Mouse (Mus musculus): ENCODE results near the gene Ehd1. TPM values are rescaled to one million over a fixed set of nuclear protein-coding genes. Genes with fewer than 3 reads are reported as not detected.

The Ehd1 gene
- polyA plus RNA-seq, 1 experiment from 2014 or later = 63.8 TPM

DNA sequence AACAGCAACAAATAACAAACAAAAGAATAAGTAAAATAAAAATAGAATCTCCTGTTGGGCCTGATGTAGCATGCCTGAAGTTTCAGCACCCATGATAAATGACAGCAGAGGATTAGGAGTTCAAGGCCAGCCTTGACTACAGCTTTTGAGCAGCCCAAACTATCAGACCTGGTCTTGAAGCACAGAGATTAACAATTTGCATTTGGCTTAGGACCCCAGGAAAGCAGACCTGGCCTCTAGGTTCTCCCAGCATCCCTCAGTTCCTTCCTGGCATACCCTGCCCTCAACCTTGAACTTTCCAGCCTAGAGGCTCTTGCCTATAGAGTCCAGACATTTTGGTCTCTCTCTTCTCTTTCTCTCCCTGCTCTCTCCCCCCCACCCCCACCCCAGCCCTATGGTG is 37.8 kb upstream of the Ehd1 start:
- H3K4me3 ChIP-seq (ENCODE audit: low read depth, low read length) = no peak overlapping the region
- no peak overlapping the region for H3K4me2 ChIP-seq (replicated peaks; ENCODE audit: low read depth)
- DNase-seq (ENCODE audit: low spot score) (no peak), ATAC-seq (ENCODE audit: low FRiP score, low TSS enrichment) (no peak)
- H3K9ac ChIP-seq (ENCODE audit: low read length) = no peak overlapping the region
- no peak overlapping the region for H3K27ac ChIP-seq (replicated peaks)
- no peaks in the 10 kb centered on the region for H3K9me3 ChIP-seq (ENCODE audit: control insufficient read depth, low read length)
- peaks cover 10% of the 10 kb centered on the region; the same call in 1 of the 2 replicates for H3K4me1 ChIP-seq (replicated peaks; ENCODE audit: control insufficient read depth, insufficient read depth)
- no peak for TF ChIP-seq CTCF (IDR thresholded peaks at IDR 0.05; ENCODE audit: low read depth)
- TF ChIP-seq EP300 (optimal IDR thresholded peaks at IDR 0.05) = no peak
- H3K27me3 ChIP-seq (ENCODE audit: control insufficient read depth, insufficient read depth, low read length) = no peaks in the 10 kb centered on the region
- no peaks in the 10 kb centered on the region for H3K36me3 ChIP-seq (ENCODE audit: control insufficient read depth, insufficient read depth, low read length)

DNA sequence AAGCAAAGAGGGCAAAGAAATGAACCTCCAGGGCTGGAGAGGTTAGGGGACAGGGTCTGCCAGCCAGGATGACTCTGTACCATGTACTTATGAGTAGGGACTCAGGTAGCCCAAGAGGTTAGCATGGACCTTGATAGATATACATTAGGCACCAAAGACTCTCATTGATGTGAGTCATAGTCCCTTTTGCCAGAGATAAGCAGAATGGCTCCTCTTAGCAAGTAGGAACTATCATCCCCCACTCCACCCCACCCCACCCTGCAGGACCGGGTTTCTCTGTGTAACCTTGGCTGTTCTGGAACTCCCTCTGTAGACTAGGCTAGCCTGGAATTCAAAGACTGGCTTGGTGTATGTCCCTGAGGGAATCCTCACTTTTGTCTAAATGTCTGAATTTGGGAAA is 36.4 kb upstream of the Ehd1 start:
- H3K4me1 ChIP-seq (replicated peaks; ENCODE audit: control insufficient read depth, insufficient read depth) = peaks cover 3% of the 10 kb centered on the region; the same call in 1 of the 2 replicates
- no peaks in the 10 kb centered on the region for H3K27me3 ChIP-seq (ENCODE audit: control insufficient read depth, insufficient read depth, low read length)
- ATAC-seq (ENCODE audit: low FRiP score, low TSS enrichment) = no peak
- H3K9ac ChIP-seq (ENCODE audit: low read length) = no peak overlapping the region
- H3K4me2 ChIP-seq (replicated peaks; ENCODE audit: low read depth) = no peak overlapping the region
- WGBS = 39% methylated on average over 1 of the region's 1 CpGs
- H3K4me3 ChIP-seq (ENCODE audit: low read depth, low read length) = no peak overlapping the region
- no peak for DNase-seq (ENCODE audit: low spot score)
- TF ChIP-seq CTCF (IDR thresholded peaks at IDR 0.05; ENCODE audit: low read depth) = no peak
- no peak for TF ChIP-seq EP300 (optimal IDR thresholded peaks at IDR 0.05)
- H3K36me3 ChIP-seq (ENCODE audit: control insufficient read depth, insufficient read depth, low read length) = peaks cover 3% of the 10 kb centered on the region; the same call in 1 of the 2 replicates
- 0 out of 2 replicates have a peak overlapping the region, but pooled peaks have one; percentile 18 for H3K27ac ChIP-seq (replicated peaks)
- H3K9me3 ChIP-seq (ENCODE audit: control insufficient read depth, low read length) = no peaks in the 10 kb centered on the region

GRCm38 (mm10) chr19:6240725-6241124 is 35.8 kb upstream of the Ehd1 start:
- H3K4me3 ChIP-seq (ENCODE audit: low read depth, low read length) = no peak overlapping the region
- 28% methylated on average over 5 of the region's 5 CpGs for WGBS

DNA sequence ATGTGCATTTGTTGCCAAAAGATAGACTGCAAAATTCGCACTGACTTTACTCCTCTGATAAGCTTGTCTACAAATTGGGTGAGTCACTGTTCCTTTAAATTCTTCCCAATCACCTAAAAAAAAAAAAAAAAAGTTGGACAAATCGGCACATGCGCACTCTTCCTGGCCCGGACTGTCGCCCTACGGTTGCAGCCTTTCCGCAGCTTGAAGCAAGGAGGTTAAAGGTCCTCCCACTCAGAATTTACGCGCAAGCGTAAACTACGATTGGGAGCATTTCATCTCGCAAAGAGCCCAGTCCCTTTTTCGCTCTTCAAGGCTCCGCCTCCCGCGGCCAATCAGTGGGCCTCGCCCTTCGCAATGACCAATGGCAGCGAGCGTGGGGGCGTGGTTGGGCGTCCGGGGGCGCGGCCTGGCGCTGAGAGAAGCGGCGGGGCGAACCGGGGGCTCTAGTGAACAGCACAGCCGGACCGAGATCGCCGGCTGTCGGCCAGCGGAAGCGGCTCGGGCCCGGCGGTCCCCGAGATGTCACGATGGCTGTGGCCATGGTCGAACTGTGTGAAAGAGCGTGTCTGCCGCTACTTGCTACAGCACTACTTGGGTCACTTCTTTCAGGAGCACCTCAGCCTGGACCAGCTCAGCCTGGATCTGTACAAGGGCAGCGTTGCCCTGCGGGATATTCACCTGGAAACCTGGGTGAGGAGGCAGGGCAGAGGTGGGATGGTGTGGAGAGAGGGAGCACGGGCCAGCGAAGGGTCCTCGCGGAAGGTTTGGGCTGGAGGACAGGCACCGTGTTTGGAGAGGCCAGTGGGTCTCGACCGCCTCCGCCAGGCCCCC is 35.0 kb upstream of the Ehd1 start, which contains the start of gene Atg2a:
Atg2a (plus strand) TSS at position 395 of the 834 bp plus-strand sequence.
- under 1% methylated on average over 55 of the region's 55 CpGs for WGBS
- Histone ChIP-seq H3K4me1 (replicated peaks; ENCODE audit: control insufficient read depth, insufficient read depth) (peaks cover under 1% of the 10 kb centered on the region; the same call in 1 of the 2 replicates), H3K4me2 (replicated peaks; ENCODE audit: low read depth) (peak within 1 kb of the TSS; percentile 90), H3K9me3 (ENCODE audit: control insufficient read depth, low read length) (no peaks in the 10 kb centered on the region), H3K36me3 (ENCODE audit: control insufficient read depth, insufficient read depth, low read length) (peaks cover 7% of the 10 kb centered on the region; the same call in 1 of the 2 replicates), H3K9ac (ENCODE audit: low read length) (peak within 1 kb of the TSS; percentile 94), H3K27ac (replicated peaks) (peak within 1 kb of the TSS; percentile 93), H3K4me3 (ENCODE audit: low read depth, low read length) (peak within 1 kb of the TSS; percentile 85), H3K27me3 (ENCODE audit: control insufficient read depth, insufficient read depth, low read length) (no peaks in the 10 kb centered on the region)
- DNase-seq (ENCODE audit: low spot score) (peak; percentile 99), ATAC-seq (ENCODE audit: low FRiP score, low TSS enrichment) (peak; percentile 89)
- TF ChIP-seq EP300 (optimal IDR thresholded peaks at IDR 0.05) (no peak), CTCF (IDR thresholded peaks at IDR 0.05; ENCODE audit: low read depth) (peak; percentile 25)

More at GRCm38 (mm10) chr19:6240725-6241124, 35.8 kb upstream of the Ehd1 start:
- Histone ChIP-seq H3K4me1 (replicated peaks; ENCODE audit: control insufficient read depth, insufficient read depth) (peaks cover 3% of the 10 kb centered on the region; the same call in 1 of the 2 replicates), H3K9ac (ENCODE audit: low read length) (no peak overlapping the region), H3K27me3 (ENCODE audit: control insufficient read depth, insufficient read depth, low read length) (no peaks in the 10 kb centered on the region), H3K9me3 (ENCODE audit: control insufficient read depth, low read length) (no peaks in the 10 kb centered on the region), H3K27ac (replicated peaks) (no peak overlapping the region), H3K36me3 (ENCODE audit: control insufficient read depth, insufficient read depth, low read length) (peaks cover 3% of the 10 kb centered on the region; the same call in 1 of the 2 replicates), H3K4me2 (replicated peaks; ENCODE audit: low read depth) (0 out of 2 replicates have a peak overlapping the region, but pooled peaks have one; percentile 1)
- no peak for ATAC-seq (ENCODE audit: low FRiP score, low TSS enrichment)
- TF ChIP-seq CTCF (IDR thresholded peaks at IDR 0.05; ENCODE audit: low read depth) (no peak), EP300 (optimal IDR thresholded peaks at IDR 0.05) (no peak)
- no peak for DNase-seq (ENCODE audit: low spot score)

DNA sequence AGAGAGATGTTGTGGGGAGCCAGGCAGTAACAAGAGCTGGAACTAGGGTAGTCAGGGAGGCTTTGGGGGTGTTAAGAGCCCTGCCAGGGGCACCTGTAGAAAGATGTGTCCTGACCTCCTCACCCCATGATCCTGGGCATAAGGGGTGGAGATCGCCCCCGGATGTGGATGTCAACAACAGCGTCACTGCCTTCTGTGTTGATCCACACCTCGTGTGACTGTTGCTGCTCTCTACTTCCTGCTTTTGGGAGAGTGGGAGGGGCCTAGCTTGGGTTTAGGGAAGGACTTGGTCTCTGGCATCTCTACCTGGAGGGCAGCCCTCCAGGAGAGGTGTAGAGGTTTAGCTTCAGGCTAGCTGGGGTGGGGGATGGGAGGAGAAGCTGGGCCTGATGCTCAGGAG is 34.2 kb upstream of the Ehd1 start:
- ATAC-seq (ENCODE audit: low FRiP score, low TSS enrichment) (peak; percentile 56), DNase-seq (ENCODE audit: low spot score) (peak; percentile 78)

More for the DNA sequence above, 34.2 kb upstream of the Ehd1 start:
- H3K4me1 ChIP-seq (replicated peaks; ENCODE audit: control insufficient read depth, insufficient read depth) = no peaks in the 10 kb centered on the region; the same call in 1 of the 2 replicates
- 0% methylated on average over 4 of the region's 4 CpGs for WGBS
- peak overlapping the region; percentile 94 for H3K9ac ChIP-seq (ENCODE audit: low read length)
- H3K9me3 ChIP-seq (ENCODE audit: control insufficient read depth, low read length) = no peaks in the 10 kb centered on the region
- no peaks in the 10 kb centered on the region for H3K27me3 ChIP-seq (ENCODE audit: control insufficient read depth, insufficient read depth, low read length)
- peak overlapping the region; percentile 85 for H3K4me3 ChIP-seq (ENCODE audit: low read depth, low read length)
- TF ChIP-seq EP300 (optimal IDR thresholded peaks at IDR 0.05) = no peak
- TF ChIP-seq CTCF (IDR thresholded peaks at IDR 0.05; ENCODE audit: low read depth) = no peak
- peak overlapping the region; percentile 90 for H3K4me2 ChIP-seq (replicated peaks; ENCODE audit: low read depth)
- peaks cover 13% of the 10 kb centered on the region; the same call in 1 of the 2 replicates for H3K36me3 ChIP-seq (ENCODE audit: control insufficient read depth, insufficient read depth, low read length)
- H3K27ac ChIP-seq (replicated peaks) = peak overlapping the region; percentile 93
